Mouse (Mus musculus): ENCODE measurements around the gene Eipr1. TPM values are rescaled to one million over a fixed set of nuclear protein-coding genes. Genes with fewer than 3 reads are reported as not detected.
"Not testable (repeated sequence)": the region's sequence is repeated elsewhere in the genome, so short reads cannot be mapped to it uniquely, and the experiment has no call there.

Eipr1 gene
- total RNA-seq, 1 experiment from 2014 or later = 16.4 TPM

DNA sequence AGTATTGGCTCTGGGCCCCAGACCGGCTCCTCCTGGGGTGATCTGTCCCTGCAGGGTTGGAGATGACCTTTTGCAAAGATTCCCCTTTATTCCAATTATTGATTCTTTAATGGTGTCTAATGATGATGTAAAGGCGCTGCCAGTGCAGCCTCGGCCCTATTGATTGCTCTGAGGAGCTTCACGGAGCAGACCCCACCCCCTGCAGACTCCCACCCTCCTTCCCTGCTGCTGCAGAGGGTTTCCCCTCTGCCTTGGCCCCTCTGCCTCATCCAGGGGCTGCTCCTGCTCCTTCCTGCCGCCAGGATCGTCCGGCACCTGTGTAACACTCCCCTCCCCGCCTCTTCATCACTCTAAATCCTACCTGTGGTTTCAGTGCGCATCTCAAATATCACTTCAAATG lies 156.2 kb downstream of the Eipr1 start:
- no peak for ATAC-seq (replicated peaks; ENCODE audit: insufficient number of reproducible peaks, low FRiP score, low TSS enrichment, poor library complexity, severe bottlenecking)

DNA sequence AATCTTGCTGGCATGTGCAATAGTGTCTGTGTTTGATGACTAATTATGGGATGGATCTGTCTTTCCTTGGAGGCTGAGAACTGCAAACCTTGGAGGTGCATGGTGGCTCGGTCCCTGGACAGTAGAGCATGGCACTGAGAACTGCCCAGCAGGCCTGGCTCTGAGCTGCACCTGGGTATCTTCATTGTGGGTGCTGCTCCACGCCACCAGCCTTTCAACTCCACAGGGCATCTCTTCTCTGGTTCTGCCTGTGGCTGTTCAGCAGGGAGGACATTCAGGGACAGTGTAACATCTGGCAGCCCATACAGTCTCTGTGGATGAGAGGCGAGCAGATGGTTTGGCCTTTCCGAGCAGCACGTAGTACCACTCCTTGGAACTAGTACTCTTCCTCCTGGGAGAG lies 158.2 kb downstream of the Eipr1 start:
- ATAC-seq (replicated peaks; ENCODE audit: insufficient number of reproducible peaks, low FRiP score, low TSS enrichment, poor library complexity, severe bottlenecking) = no peak

DNA sequence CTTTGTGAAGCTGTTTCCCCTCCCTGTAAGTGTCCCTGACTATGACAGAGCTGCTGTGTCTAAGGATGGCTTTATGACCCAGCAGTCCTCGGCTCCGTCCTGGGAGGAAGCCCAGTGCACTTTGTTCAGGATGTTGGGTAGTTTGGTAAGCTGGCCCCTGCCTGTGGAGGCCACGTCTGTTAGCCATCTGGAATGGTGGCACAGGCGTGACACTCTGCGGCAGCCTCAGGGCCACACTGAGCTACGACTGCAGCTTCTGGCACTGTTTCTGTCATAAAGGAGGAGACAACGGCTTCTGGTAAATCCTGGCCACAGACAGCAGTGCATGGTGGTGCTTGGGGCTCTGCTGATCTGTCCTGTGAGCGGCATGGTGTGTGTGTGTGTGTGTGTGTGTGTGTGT lies 159.0 kb downstream of the Eipr1 start:
- ATAC-seq (replicated peaks; ENCODE audit: insufficient number of reproducible peaks, low FRiP score, low TSS enrichment, poor library complexity, severe bottlenecking) = no peak

DNA sequence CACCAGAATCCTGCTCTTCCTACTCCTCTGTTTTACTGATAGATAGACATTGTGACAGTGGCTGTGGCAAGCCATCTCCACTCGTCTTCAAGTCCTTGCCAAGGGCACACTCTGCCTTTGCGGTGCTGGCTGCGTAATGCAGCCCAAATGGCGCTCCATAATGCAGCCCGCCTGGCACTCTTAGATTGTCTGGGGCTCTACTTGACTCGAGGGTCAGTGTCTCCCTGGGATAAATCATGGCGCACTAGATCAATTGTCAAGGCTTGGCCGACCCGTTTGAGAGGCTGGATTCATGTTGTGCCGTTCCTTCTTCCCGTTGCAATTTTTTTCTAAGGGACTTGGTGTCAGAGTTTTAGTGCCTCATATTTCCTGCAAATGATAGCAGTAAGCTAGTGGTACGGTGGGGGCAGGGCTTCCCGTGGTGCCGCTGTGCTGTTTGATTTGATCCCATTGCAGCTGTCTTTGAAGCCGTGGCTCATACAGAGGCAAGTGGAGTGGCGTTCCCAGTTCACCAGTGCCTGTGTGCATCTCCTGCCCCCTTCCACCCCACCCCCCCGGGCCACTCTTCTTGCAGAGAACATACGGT lies 160.8 kb downstream of the Eipr1 start:
- no peak for ATAC-seq (replicated peaks; ENCODE audit: insufficient number of reproducible peaks, low FRiP score, low TSS enrichment, poor library complexity, severe bottlenecking)

DNA sequence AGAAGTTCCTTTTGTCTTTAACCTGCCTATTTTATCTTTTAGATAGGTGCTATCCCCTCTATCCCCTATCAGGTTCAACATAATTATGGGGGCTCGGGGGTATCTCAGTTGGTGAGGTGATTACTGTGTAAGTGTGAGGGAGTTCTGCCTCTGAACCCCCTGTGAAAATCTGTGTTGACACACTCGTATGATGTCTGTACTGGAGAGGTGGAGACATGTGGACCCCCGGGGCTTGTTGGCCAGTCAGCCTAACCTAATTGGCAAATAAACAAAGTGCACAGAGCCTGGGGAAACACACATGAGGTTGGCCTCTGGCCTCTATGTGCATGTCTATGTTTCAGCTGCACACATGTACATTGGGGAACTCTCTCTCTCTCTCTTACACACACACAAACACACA lies 161.5 kb downstream of the Eipr1 start:
- no peak for ATAC-seq (replicated peaks; ENCODE audit: insufficient number of reproducible peaks, low FRiP score, low TSS enrichment, poor library complexity, severe bottlenecking)

DNA sequence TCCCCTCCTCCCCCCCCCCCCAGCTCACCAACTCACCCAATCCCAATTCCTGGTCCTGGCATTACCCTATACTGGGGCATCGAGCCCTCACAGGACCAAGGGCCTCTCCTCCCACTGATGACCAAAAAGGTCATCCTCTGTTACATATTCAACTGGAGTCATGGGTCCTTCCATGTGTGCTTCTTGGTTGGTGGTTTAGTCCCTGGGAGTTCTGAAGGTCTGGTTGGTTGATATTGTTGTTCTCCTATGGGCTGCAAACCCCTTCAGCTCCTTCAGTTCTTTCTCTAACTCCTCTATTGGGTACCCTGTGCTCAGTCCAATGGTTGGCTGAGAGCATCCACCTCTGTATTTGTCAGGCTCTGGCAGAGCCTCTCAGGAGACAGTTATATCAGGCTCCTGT lies 162.5 kb downstream of the Eipr1 start:
- ATAC-seq (replicated peaks; ENCODE audit: insufficient number of reproducible peaks, low FRiP score, low TSS enrichment, poor library complexity, severe bottlenecking) = not testable (repeated sequence)

Other genes with a start within 250 kb of the Eipr1 start
- 0.39 TPM in 1 of 3 replicates, not detected in the others for gene Dcdc2c, start 199.4 kb upstream of the Eipr1 start, total RNA-seq (2017)
- gene Allc, start 169.3 kb upstream of the Eipr1 start, total RNA-seq (2017) = 1.6 TPM in 1 of 3 replicates, not detected in the others
- not detected in 3 replicates for gene Colec11, start 128.4 kb upstream of the Eipr1 start, total RNA-seq (2017)
- gene Rps7, start 115.8 kb upstream of the Eipr1 start, total RNA-seq (2017) = 1,908 to 2,689 TPM (median 2,348 TPM) in 3 replicates
- gene Rnaseh1, start 102.2 kb upstream of the Eipr1 start, total RNA-seq (2017) = 11.4 to 33.2 TPM (median 23.3 TPM) in 3 replicates
- 2.1 to 9.3 TPM (median 4.4 TPM) in 3 replicates for gene Adi1, start 76.6 kb upstream of the Eipr1 start, total RNA-seq (2017)
- 31.9 to 49.2 TPM (median 37.4 TPM) in 3 replicates for gene Trappc12, start 1.3 kb upstream of the Eipr1 start, total RNA-seq (2017)